Mouse (Mus musculus) skeletal muscle tissue, postnatal 0 days (tissue): Measurements from ENCODE around the gene Cklf. TPM values are rescaled to one million over a fixed set of nuclear protein-coding genes. Genes with fewer than 3 reads are reported as not detected.

Experiments
- polyA plus RNA-seq: library from polyadenylated mRNA; unstranded; fragments of >200 nt; fragmentation: Nextera tagmentation; extraction: Ambion mirVana; gene quantifications from 2 replicates; pipeline ENCODE4 v1.2.1, GENCODE M21; 2015

The Cklf gene
- polyA plus RNA-seq, result 14.6 and 17.5 TPM in 2 replicates

GRCm38 (mm10) chr8:104250439-104251367 is at the start of gene Cklf:
Gene Cklf, plus strand, starts transcription at chr8:104250861.

GRCm38 (mm10) chr8:104248276-104248675 is 2.4 kb upstream of the Cklf start, which contains the start of gene Tk2:
Gene Tk2, minus strand, starts transcription at chr8:104248558.

DNA sequence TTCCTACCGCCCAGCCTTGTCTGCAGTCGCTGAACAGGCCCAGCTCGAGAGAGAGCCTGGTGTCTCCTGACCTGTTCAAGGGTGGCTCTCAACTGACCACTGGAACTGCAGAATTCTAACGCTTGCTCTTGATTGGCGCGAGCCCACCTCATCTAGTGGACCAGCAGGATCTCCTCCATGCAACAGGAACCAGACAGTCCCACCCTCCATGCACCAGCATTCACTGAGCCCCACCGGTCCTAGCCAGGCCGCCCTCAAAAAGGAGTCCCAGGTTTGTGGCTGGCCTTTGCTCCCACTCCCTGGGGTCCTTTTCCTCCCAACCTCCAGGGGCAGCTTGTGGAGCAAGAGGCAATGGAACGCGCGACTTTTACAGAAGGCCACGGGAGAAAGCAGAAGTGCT is 42.4 kb downstream of the Cklf start, which contains the start of gene Cmtm2a:
TSS of gene Cmtm2a (minus strand) at position 101 of the 400 bp plus-strand sequence.

DNA sequence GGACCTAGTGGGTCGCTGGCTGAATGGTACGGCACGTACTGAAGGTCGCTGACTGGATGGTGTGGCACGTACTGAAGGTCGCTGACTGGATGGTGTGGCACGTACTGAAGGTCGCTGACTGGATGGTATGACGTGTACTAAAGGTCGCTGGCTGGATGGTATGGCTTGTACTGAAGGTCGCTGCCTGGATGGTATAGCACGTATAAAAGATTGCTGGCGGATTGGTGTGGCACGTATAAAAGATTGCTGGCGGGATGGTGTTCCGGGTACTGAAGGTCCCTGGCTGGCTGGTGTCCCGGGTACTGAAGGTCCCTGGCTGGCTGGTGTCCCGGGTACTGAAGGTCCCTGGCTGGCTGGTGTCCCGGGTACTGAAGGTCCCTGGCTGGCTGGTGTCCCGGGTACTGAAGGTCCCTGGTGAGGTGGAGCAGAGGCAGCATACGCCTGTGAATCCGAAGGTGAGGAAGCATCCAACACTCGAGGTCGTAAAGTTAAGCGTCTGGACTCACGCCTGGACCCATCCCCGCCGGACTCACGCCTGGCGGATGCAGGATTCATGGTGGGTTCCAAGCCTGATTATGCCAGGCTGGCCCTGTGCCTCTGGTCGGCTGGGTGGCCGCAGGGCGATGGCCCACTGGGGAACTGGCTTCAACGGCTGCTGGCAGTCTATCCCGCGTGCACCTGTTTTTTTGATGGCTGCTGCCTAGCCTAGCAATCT is 58.9 kb downstream of the Cklf start, which contains the start of the genes Gm45711 and Cmtm1:
TSS of gene Gm45711 (minus strand) at position 641 of the 715 bp plus-strand sequence.
TSS of gene Cmtm1 (minus strand) at position 705 of the 715 bp plus-strand sequence.

Other genes with a start within 250 kb of the Cklf start
- gene Cdh5, start 149.2 kb upstream of the Cklf start, polyA plus RNA-seq, result 36.3 and 43.6 TPM in 2 replicates
- gene Bean1, start 80.4 kb upstream of the Cklf start, polyA plus RNA-seq, result 1.2 TPM in 2 replicates
- 7.9 and 10.5 TPM in 2 replicates for gene Tk2, start 2.3 kb upstream of the Cklf start, polyA plus RNA-seq
- not detected in 2 replicates for gene Cmtm2a, start 42.3 kb downstream of the Cklf start, polyA plus RNA-seq
- not detected in 2 replicates for gene Gm45711, start 59.2 kb downstream of the Cklf start, polyA plus RNA-seq
- not detected in 2 replicates for gene Cmtm1, start 59.3 kb downstream of the Cklf start, polyA plus RNA-seq
- not detected in 2 replicates for gene Gm11020, start 70.7 kb downstream of the Cklf start, polyA plus RNA-seq
- gene Cmtm2b, start 71.4 kb downstream of the Cklf start, polyA plus RNA-seq, result not detected in 2 replicates
- gene Cmtm3, start 88.5 kb downstream of the Cklf start, polyA plus RNA-seq, result 78.2 and 93.7 TPM in 2 replicates
- gene Cmtm4, start 144.9 kb downstream of the Cklf start, polyA plus RNA-seq, result 0.90 and 1.1 TPM in 2 replicates
- 42.8 and 43.2 TPM in 2 replicates for gene Dync1li2, start 192.2 kb downstream of the Cklf start, polyA plus RNA-seq